Mouse (Mus musculus) forebrain, embryonic 16.5 days (tissue): ENCODE measurements around the gene Dydc2. TPM values are rescaled to one million over a fixed set of nuclear protein-coding genes. Genes with fewer than 3 reads are reported as not detected.

Experiments
- ATAC-seq: fragments of 200-750 bp; cut with Nextera tagmentation; 2 replicates; pipeline ENCODE4 v1.8.0; 2017; ENCODE audit warnings: mild to moderate bottlenecking, moderate library complexity
- H3K27ac ChIP-seq: fragments of 300-500 bp; sonication (generic); 2 replicates; pipeline ENCODE4 v1.5.1; 2014; ENCODE audit warnings: low read length, control low read depth
- H3K27me3 ChIP-seq: fragments of 300-500 bp; sonication (generic); replicated peaks from 2 replicates; pipeline ENCODE4 v1.6.1; 2014; ENCODE audit warnings: low read length; ENCODE audit not compliant: control insufficient read depth, insufficient read depth
- H3K36me3 ChIP-seq: fragments of 300-500 bp; sonication (generic); 2 replicates; pipeline ENCODE4 v1.6.1; 2014; ENCODE audit not compliant: control insufficient read depth, insufficient read depth
- H3K4me1 ChIP-seq: fragments of 300-500 bp; sonication (generic); replicated peaks from 2 replicates; pipeline ENCODE4 v1.6.1; 2014; ENCODE audit warnings: low read length; ENCODE audit not compliant: control insufficient read depth, insufficient read depth
- H3K4me2 ChIP-seq: fragments of 300-500 bp; sonication (generic); 2 replicates; pipeline ENCODE4 v1.6.1; 2014; ENCODE audit warnings: mild to moderate bottlenecking, low read length, control low read depth
- H3K4me3 ChIP-seq: fragments of 300-500 bp; sonication (generic); replicated peaks from 2 replicates; pipeline ENCODE4 v1.5.1; 2014; ENCODE audit warnings: mild to moderate bottlenecking, low read length, control low read depth
- H3K9ac ChIP-seq: fragments of 300-500 bp; sonication (generic); replicated peaks from 2 replicates; pipeline ENCODE4 v1.6.1; 2014; ENCODE audit warnings: low read depth, low read length, control low read depth
- H3K9me3 ChIP-seq: fragments of 300-500 bp; sonication (generic); 2 replicates; pipeline ENCODE4 v1.6.1; 2016; ENCODE audit warnings: low read length; ENCODE audit not compliant: control insufficient read depth
- WGBS: fragments of 180-500 bp; shearing (Covaris S2); extraction: QIAGEN DNeasy Blood & Tissue Kit; methylation state at CpG from one replicate; pipeline ENCODE4 v1.1.7; 2014; 5-methylcytosine and 5-hydroxymethylcytosine counted together
- polyA plus RNA-seq: library from polyadenylated mRNA; unstranded; fragments of >200 nt; fragmentation: Nextera tagmentation; extraction: Ambion mirVana; gene quantifications from 2 replicates; pipeline ENCODE4 v1.2.1, GENCODE M21; 2015

The Dydc2 gene
- polyA plus RNA-seq, 1 experiment from 2014 or later = 0.53 TPM

DNA sequence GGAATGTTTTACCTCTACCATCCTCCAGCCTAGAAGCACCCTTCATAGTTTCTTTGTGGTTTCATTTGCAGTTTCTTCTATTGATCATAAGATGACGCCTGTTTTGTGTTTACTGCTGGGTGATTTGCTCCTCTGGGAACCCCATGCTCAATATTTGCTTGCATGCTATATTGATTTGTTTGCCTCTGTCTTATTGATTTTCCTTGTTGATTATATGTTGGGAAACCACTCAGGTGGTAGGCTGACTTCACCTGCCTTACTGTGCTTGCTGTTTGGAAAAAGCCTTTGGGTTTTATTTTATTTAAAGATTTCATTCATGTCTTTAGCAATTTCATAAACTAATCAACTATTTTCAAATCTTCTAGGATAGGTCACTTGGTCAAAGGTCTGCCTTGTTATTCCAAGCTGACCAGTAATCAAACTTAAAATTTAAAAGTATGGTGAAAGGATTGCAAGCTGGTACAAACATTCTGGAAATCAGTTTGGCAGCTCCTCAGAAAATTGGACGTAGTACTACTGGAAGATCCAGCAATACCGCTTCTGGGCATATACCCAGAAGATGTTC is 27.4 kb upstream of the Dydc2 start:
- no peak overlapping the region for H3K4me3 ChIP-seq
- H3K4me1 ChIP-seq = no peaks in the 10 kb centered on the region
- no peak for ATAC-seq
- no peak overlapping the region for H3K27ac ChIP-seq
- H3K36me3 ChIP-seq = no peaks in the 10 kb centered on the region
- H3K9me3 ChIP-seq = no peaks in the 10 kb centered on the region
- WGBS = 88% methylated on average over 3 of the region's 3 CpGs
- no peaks in the 10 kb centered on the region for H3K27me3 ChIP-seq
- no peak overlapping the region for H3K4me2 ChIP-seq
- H3K9ac ChIP-seq = no peak overlapping the region

DNA sequence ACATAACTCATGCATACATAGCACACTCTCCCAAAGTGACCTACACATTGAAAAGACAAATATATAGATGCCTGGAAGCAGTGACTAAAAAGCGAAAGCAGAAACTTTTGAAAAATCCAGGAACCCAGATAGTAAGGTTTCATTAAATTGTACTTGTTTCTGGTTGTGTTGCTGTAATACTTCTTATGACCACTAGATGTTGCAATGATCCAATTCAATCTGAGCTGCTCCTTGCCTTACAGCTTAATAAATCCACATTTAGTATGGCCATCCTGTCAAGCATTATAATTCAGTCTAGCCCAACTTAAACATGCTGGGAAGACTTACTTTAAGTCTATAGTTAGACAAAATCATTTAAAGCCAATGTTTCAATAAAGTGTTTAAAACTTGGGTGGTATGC is 25.1 kb upstream of the Dydc2 start:
- 52% methylated on average over 1 of the region's 1 CpGs for WGBS
- Histone ChIP-seq H3K4me2 (no peak overlapping the region), H3K27me3 (no peaks in the 10 kb centered on the region), H3K9ac (no peak overlapping the region), H3K27ac (no peak overlapping the region), H3K36me3 (no peaks in the 10 kb centered on the region), H3K4me3 (no peak overlapping the region), H3K9me3 (no peaks in the 10 kb centered on the region), H3K4me1 (no peaks in the 10 kb centered on the region)
- ATAC-seq = no peak

DNA sequence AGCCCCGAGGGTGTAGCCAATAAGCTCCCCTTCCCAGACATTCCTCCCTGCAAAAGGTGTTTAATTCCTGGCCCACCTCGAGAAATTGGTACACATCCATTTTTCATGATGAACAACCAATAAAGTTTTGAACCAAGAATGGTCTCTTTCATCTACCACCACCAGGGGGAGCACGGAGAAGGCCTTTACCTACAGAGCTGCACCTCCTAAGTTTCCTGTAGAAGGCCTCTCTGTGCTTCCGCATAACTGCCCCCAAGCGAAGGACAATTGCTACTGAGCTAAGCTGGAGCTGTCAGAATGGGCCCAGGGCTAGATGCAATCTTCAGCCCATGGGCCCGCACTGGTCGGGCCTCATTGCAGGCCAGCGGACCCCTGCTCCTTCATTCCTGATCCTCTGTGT is 21.8 kb upstream of the Dydc2 start:
- WGBS = 51% methylated on average over 8 of the region's 8 CpGs
- H3K4me1 ChIP-seq = no peaks in the 10 kb centered on the region
- no peak for ATAC-seq
- no peaks in the 10 kb centered on the region for H3K27me3 ChIP-seq
- H3K9me3 ChIP-seq = no peaks in the 10 kb centered on the region
- no peak overlapping the region for H3K9ac ChIP-seq
- H3K27ac ChIP-seq = no peak overlapping the region
- H3K4me2 ChIP-seq = no peak overlapping the region
- no peaks in the 10 kb centered on the region for H3K36me3 ChIP-seq
- no peak overlapping the region for H3K4me3 ChIP-seq

DNA sequence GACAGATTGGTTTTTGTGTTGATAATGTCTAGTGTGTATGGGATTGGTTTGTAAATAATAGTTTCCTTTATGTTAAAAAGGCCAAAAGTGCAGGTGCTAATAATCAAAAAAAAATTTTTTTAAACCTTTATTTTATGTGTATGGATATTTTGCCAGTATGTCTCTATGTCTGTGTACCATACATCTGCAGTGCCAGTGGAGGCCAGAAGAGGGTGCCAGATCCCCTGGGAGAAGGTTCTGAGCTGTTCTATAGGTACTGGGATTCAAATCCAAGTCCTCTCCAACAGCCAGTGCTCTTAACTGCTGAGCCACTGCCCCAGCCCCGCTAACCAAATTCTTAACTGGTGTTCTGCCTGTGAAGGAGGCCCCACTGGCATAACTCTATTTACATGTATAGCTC is 18.5 kb upstream of the Dydc2 start:
- Histone ChIP-seq H3K36me3 (no peaks in the 10 kb centered on the region), H3K9ac (no peak overlapping the region), H3K4me1 (no peaks in the 10 kb centered on the region), H3K4me2 (no peak overlapping the region), H3K27ac (no peak overlapping the region), H3K4me3 (no peak overlapping the region), H3K9me3 (no peaks in the 10 kb centered on the region), H3K27me3 (no peaks in the 10 kb centered on the region)
- WGBS = 82% methylated on average over 1 of the region's 1 CpGs
- no peak for ATAC-seq

DNA sequence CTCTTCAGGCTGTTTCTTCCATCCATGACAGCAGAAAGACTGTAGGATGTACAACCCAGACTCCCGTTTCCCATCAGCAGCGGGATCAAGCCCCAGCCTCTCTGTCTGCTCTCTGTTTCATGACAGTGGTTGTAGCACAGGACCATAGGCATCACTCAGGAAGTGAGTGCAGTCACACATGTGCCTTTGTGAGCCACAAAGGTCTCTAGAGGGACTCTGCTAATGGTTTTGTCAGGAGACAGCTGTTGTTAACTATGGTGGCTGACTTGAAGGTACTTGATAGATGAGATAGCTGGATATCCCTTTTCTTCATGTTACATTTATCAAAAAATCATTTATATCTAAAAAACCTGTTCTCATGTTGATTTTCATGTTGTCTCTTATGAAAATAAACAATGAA is 13.4 kb upstream of the Dydc2 start:
- Histone ChIP-seq H3K4me1 (no peaks in the 10 kb centered on the region), H3K4me2 (no peak overlapping the region), H3K9me3 (no peaks in the 10 kb centered on the region), H3K27me3 (no peaks in the 10 kb centered on the region), H3K36me3 (no peaks in the 10 kb centered on the region), H3K4me3 (no peak overlapping the region), H3K27ac (no peak overlapping the region), H3K9ac (no peak overlapping the region)
- 89% methylated on average over 2 of the region's 2 CpGs for WGBS
- no peak for ATAC-seq

DNA sequence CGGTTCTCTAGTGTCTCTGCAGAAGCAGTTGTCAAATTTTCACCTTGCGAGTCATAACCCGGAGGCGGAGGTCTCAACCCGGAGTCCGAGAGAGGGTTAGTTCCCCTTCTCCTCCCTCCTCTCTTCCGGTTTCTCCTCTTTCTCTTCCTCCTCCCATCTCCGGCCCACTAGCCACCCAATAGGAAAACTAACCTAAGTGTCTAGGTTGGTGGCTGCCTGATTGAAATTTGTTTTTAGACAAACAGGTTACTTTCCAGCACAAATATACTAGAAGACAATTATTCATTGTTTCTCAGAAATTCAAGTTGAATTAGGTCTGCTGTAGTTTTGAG is 3.9 kb upstream of the Dydc2 start:
- no peaks in the 10 kb centered on the region for H3K36me3 ChIP-seq
- peak overlapping the region; percentile 40 for H3K9ac ChIP-seq
- H3K9me3 ChIP-seq = no peaks in the 10 kb centered on the region
- no peaks in the 10 kb centered on the region for H3K27me3 ChIP-seq
- peaks cover 8% of the 10 kb centered on the region for H3K4me1 ChIP-seq
- WGBS = 0% methylated on average over 8 of the region's 8 CpGs
- no peak overlapping the region for H3K27ac ChIP-seq
- no peak for ATAC-seq
- H3K4me3 ChIP-seq = peak overlapping the region; percentile 47
- peak overlapping the region; percentile 63 for H3K4me2 ChIP-seq

DNA sequence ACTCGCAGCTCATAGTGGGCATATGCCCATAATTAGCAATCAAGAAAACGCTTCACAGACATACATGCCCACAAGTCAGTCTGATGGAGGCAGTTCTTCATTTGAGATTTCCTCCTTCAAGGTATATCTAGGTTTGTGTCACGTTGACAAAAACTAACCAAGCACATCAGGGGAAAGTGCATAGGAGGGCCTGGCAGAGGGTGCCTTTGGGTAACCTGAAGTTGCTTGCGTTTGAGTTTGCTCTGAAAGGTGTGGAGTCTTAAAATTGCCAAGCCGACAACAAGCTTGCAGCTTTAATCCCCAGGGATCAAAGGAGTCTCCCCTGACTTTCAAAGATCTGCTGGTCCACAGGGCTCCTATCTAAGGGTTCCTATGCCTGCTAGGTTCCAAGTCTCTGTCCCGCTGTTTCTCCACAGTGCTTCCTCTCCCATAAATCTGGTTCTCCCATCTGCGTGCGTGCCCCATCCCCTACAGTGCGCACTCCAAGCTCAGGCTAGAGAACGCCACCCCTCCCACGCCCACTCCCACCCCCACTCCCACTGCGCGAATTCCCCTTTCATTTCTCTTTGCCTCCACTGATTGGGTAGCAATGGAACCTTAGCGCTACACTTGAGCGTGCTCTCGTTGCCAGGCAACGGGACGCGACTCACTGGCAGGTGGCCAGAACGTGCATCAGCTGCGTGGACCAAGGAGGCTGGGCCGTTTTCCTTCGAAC is 3.4 kb upstream of the Dydc2 start, which contains the start of gene Dydc1:
Gene Dydc1 (plus strand): TSS at position 683 of the 715 bp plus-strand sequence.
- WGBS = 10% methylated on average over 23 of the region's 23 CpGs
- H3K36me3 ChIP-seq = no peaks in the 10 kb centered on the region
- no peaks in the 10 kb centered on the region for H3K27me3 ChIP-seq
- ATAC-seq = peak; percentile 99
- H3K9ac ChIP-seq = peak within 1 kb of the TSS; percentile 40
- no peaks in the 10 kb centered on the region for H3K9me3 ChIP-seq
- H3K4me1 ChIP-seq = peaks cover 8% of the 10 kb centered on the region
- H3K4me2 ChIP-seq = peak within 1 kb of the TSS; percentile 63
- H3K4me3 ChIP-seq = peak within 1 kb of the TSS; percentile 47
- no peak within 1 kb of the TSS for H3K27ac ChIP-seq

DNA sequence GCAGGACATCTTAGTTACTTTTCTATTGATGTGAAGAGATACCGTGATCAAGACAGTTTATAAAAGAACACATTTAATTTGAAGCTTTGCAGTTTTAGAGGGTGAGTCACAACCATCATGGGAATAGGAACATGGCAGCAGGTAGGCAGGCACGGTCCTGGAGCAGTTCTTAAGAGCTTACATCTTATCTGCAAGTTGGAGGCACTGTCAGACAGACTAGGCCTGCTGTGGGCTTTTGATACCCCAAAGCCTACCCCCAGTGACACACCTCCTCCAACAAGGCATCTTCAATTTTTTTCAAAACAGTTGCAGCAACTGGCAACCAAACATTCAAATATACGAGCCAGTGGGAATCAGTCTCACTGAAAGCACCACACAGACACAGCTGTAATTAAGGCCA is 1.3 kb upstream of the Dydc2 start:
- no peaks in the 10 kb centered on the region for H3K9me3 ChIP-seq
- ATAC-seq = no peak
- H3K4me3 ChIP-seq = no peak overlapping the region
- no peaks in the 10 kb centered on the region for H3K36me3 ChIP-seq
- no peak overlapping the region for H3K9ac ChIP-seq
- H3K27me3 ChIP-seq = no peaks in the 10 kb centered on the region
- no peak overlapping the region for H3K4me2 ChIP-seq
- WGBS = 74% methylated on average over 3 of the region's 3 CpGs
- no peak overlapping the region for H3K27ac ChIP-seq
- H3K4me1 ChIP-seq = peaks cover 8% of the 10 kb centered on the region

DNA sequence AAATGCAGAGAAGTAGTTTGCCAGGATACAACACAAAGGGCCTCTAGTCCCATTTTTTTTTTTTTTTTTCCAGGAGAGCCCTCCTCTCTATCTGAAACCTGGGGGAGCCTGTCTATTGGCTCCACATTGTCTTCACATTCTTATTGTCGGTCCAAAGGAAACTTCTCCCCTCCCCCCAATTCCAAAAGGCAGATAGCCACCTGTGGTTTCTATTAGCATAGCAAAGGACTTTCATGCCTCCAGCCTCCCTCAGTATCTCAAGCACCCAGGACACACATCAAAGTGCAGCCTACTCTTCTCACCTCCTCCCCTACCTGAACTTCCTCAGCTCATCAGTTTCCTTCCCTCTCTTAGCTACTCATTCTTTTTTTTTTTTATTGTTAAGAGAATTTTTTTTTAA is 2.6 kb downstream of the Dydc2 start:
- WGBS = 7% methylated on average over 1 of the region's 1 CpGs
- Histone ChIP-seq H3K36me3 (no peaks in the 10 kb centered on the region), H3K4me3 (no peak overlapping the region), H3K9me3 (no peaks in the 10 kb centered on the region), H3K4me1 (no peaks in the 10 kb centered on the region), H3K4me2 (no peak overlapping the region), H3K9ac (no peak overlapping the region), H3K27ac (no peak overlapping the region), H3K27me3 (no peaks in the 10 kb centered on the region)
- ATAC-seq = no peak

DNA sequence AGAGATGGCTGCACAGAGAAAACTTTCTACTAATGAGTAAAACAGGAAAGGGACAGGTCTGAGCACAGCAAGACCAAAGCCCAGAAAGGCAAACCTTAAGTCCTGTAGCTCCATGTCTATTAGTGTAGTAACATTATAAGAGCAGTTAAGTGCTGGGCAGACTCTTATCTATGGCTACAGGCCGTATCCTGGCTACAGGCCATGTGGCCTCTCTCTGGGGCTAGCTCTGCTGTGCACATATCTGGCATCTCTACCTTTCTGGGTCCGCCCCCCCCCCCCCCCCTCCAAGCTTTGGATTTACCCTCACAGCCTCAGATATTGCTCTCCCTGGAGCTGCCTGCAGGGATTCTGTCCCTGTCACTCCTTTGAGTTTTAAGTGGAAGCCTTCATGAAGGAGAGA is 3.8 kb downstream of the Dydc2 start:
- Histone ChIP-seq H3K4me1 (no peaks in the 10 kb centered on the region), H3K27ac (no peak overlapping the region), H3K9ac (no peak overlapping the region), H3K36me3 (no peaks in the 10 kb centered on the region), H3K4me3 (no peak overlapping the region), H3K9me3 (no peaks in the 10 kb centered on the region), H3K27me3 (no peaks in the 10 kb centered on the region), H3K4me2 (no peak overlapping the region)
- ATAC-seq = no peak
- WGBS = 82% methylated on average over 2 of the region's 2 CpGs
